Mouse (Mus musculus) spleen, adult 2 months (tissue): Measurements from ENCODE around the gene Rassf4. TPM values are rescaled to one million over a fixed set of nuclear protein-coding genes. Genes with fewer than 3 reads are reported as not detected.

ENCODE experiments used
- DNase-seq, 2 experiments: peaks; one replicate each; pipeline versions ENCODE4 v3.0.0 to v3.0.0-alpha.2; 2012 to 2021; ENCODE audit warnings: low spot score in 2 of 2, low read depth in 1 of 2
- H3K27ac ChIP-seq: fragments of 200-500 bp; 2 replicates; pipeline ENCODE4 v1.5.1; 2012; ENCODE audit warnings: low read length, inconsistent platforms; ENCODE audit not compliant: insufficient read depth
- H3K27me3 ChIP-seq: fragments of 200-500 bp; 2 replicates; pipeline ENCODE4 v1.6.1; 2012; ENCODE audit warnings: mild to moderate bottlenecking, moderate library complexity, low read length, inconsistent platforms; ENCODE audit not compliant: control insufficient read depth, insufficient read depth
- H3K36me3 ChIP-seq: fragments of 200-500 bp; 2 replicates; pipeline ENCODE4 v1.6.1; 2012; ENCODE audit warnings: mild to moderate bottlenecking, low read length, inconsistent platforms; ENCODE audit not compliant: control insufficient read depth, insufficient read depth
- H3K4me1 ChIP-seq: fragments of 200-500 bp; 2 replicates; pipeline ENCODE4 v1.6.1; 2011; ENCODE audit warnings: inconsistent platforms; ENCODE audit not compliant: control insufficient read depth, insufficient read depth, insufficient read length
- H3K4me3 ChIP-seq: fragments of 200-500 bp; 2 replicates; pipeline ENCODE4 v1.5.1; 2011; ENCODE audit warnings: mild to moderate bottlenecking, inconsistent platforms; ENCODE audit not compliant: insufficient read depth, insufficient read length; ENCODE audit errors: extremely low read depth
- CTCF ChIP-seq: fragments of 200-500 bp; IDR thresholded peaks from 2 replicates; pipeline ENCODE4 v1.5.1; 2011; ENCODE audit warnings: mild to moderate bottlenecking, inconsistent platforms; ENCODE audit not compliant: insufficient read depth, insufficient read length, insufficient replicate concordance; ENCODE audit errors: extremely low read depth
- POLR2A ChIP-seq: fragments of 200-500 bp; IDR thresholded peaks from 2 replicates; pipeline ENCODE4 v1.6.1; 2011; ENCODE audit warnings: low read depth, low read length, inconsistent platforms
- WGBS: fragments of 180-500 bp; shearing (Covaris S2); methylation state at CpG from one replicate; pipeline ENCODE4 v1.1.7; 2018; 5-methylcytosine and 5-hydroxymethylcytosine counted together
- polyA plus RNA-seq: library from polyadenylated mRNA; depleted of rRNA; stranded (reverse); fragments of >200 nt; gene quantifications from 2 replicates; pipeline ENCODE4 v1.2.3, GENCODE M21; 2012

Rassf4 gene
- polyA plus RNA-seq, 1 experiment, result 23.5 TPM

- DNase-seq, result no peak
- no peaks in the 10 kb centered on the region for H3K27me3 ChIP-seq
- TF ChIP-seq CTCF (no peak), POLR2A (no peak)
- H3K36me3 ChIP-seq, result peaks cover 15% of the 10 kb centered on the region; the same call in 1 of the 2 replicates
- 90% methylated on average over 2 of the region's 2 CpGs for WGBS
- no peak overlapping the region for H3K27ac ChIP-seq
- no peaks in the 10 kb centered on the region for H3K4me1 ChIP-seq
- H3K4me3 ChIP-seq, result no peak overlapping the region
Measured at GRCm38 (mm10) chr6:116639663-116640062, 34.1 kb downstream of the Rassf4 start.

DNA sequence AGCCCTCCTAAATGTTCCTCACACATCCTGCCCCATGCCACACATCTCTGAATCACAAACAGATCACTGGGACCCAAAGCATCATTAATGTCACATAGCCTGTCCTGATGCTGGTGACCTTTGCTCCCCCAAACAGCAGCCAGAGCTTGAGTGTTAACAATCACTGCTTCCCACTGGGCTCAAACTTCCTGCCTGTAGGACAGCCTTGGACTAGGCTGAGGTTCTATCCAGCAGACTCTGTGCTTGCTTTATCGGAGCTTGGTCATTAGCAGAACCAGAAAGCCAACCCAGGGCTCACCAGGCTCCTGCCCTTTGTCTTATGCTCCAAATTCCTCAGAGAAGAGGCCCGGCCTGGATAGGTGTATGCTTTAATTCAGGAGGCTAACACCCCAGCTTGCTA, 34.9 kb downstream of the Rassf4 start:
- DNase-seq, result no peak
- Histone ChIP-seq H3K27ac (no peak overlapping the region), H3K36me3 (peaks cover 13% of the 10 kb centered on the region; the same call in 1 of the 2 replicates), H3K4me1 (no peaks in the 10 kb centered on the region), H3K4me3 (no peak overlapping the region), H3K27me3 (no peaks in the 10 kb centered on the region)
- WGBS, result 87% methylated on average over 2 of the region's 2 CpGs
- TF ChIP-seq CTCF (no peak), POLR2A (no peak)

GRCm38 (mm10) chr6:116637496-116637895, 36.3 kb downstream of the Rassf4 start:
- no peak overlapping the region for H3K27ac ChIP-seq
- peaks cover 12% of the 10 kb centered on the region; the same call in 1 of the 2 replicates for H3K36me3 ChIP-seq
- WGBS, result 90% methylated on average over 5 of the region's 5 CpGs
- DNase-seq, result no peak
- no peak overlapping the region for H3K4me3 ChIP-seq
- H3K4me1 ChIP-seq, result no peaks in the 10 kb centered on the region
- TF ChIP-seq CTCF, result no peak
- TF ChIP-seq POLR2A, result no peak
- H3K27me3 ChIP-seq, result no peaks in the 10 kb centered on the region

GRCm38 (mm10) chr6:116636581-116637235, 37.0 kb downstream of the Rassf4 start:
- peaks cover 12% of the 10 kb centered on the region; the same call in 1 of the 2 replicates for H3K36me3 ChIP-seq
- TF ChIP-seq POLR2A (no peak), CTCF (no peak)
- WGBS, result 53% methylated on average over 9 of the region's 9 CpGs
- no peak overlapping the region for H3K27ac ChIP-seq
- DNase-seq, result no peak
- H3K27me3 ChIP-seq, result no peaks in the 10 kb centered on the region
- no peaks in the 10 kb centered on the region for H3K4me1 ChIP-seq
- no peak overlapping the region for H3K4me3 ChIP-seq

GRCm38 (mm10) chr6:116635251-116636180, 38.2 kb downstream of the Rassf4 start:
- Histone ChIP-seq H3K4me3 (no peak overlapping the region), H3K4me1 (no peaks in the 10 kb centered on the region), H3K27ac (no peak overlapping the region), H3K27me3 (no peaks in the 10 kb centered on the region), H3K36me3 (peaks cover 9% of the 10 kb centered on the region; the same call in 1 of the 2 replicates)
- DNase-seq, result no peak
- WGBS, result 56% methylated on average over 10 of the region's 10 CpGs
- no peak for TF ChIP-seq POLR2A

GRCm38 (mm10) chr6:116633741-116634695, 39.7 kb downstream of the Rassf4 start:
- Histone ChIP-seq H3K36me3 (peaks cover 2% of the 10 kb centered on the region; the same call in 1 of the 2 replicates), H3K27ac (no peak overlapping the region), H3K4me3 (no peak overlapping the region), H3K4me1 (no peaks in the 10 kb centered on the region), H3K27me3 (no peaks in the 10 kb centered on the region)
- WGBS, result 91% methylated on average over 17 of the region's 17 CpGs
- TF ChIP-seq POLR2A (no peak), CTCF (no peak)
- no peak for DNase-seq
